Mouse (Mus musculus) ovary, adult 10 weeks (tissue): Measurements from ENCODE around the gene Trpm5. TPM values are rescaled to one million over a fixed set of nuclear protein-coding genes. Genes with fewer than 3 reads are reported as not detected.

Experiments used
- polyA plus RNA-seq: library from polyadenylated mRNA; stranded (reverse); fragments of 350-450 nt; fragmentation: Illumina TruSeq; extraction: RNeasy Lipid Tissue Mini Kit (QIAGEN cat#74804); gene quantifications from one replicate; pipeline ENCODE4 v1.2.3, GENCODE M21; 2014

Gene Trpm5
- 0.31 TPM for polyA plus RNA-seq

DNA sequence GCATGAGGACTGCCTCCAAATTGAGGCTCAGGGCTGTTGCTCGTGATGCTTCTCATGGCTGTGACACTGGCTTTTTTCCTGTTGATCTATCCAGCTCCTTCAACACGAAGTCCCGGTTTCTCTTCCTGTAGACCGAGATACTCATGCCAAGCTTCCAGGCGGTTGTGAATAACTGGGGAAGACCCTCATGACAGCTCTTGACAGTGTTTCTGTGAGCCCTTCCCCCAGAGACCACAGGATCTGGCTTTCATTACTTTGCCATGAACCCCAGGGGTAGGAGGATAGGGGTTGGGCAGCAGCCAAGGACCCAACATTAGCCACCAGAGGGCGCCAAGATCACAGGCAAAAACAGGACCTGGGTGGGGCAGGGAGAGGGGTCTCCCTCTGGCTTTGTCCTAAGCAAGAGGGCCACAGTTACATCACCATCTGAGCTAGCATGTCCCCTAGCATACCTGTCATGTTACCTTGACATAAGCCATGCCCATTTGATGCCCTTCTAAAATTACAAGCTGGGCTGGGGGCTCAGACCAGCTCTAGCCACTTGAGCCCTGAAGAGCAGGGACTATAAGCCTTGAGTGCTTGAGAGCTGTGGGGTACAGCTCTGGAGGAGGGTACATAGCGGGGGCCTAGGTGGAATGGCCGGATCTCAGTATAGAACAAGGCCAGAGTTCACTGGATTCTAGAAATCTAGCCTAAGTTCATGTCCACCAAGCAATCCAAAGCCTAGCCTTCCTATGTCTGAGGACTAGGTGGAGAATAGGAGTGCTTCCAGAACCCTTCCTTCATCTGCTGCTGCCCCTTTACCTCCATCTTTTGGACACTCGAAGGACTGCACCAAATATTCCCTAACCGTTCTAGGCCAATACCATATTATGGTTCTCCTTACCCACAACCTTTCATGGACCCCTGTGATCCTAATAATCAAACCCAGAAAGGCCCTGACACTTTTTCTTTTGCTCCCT, at the start of gene Trpm5:
Gene Trpm5 (minus strand): TSS at position 51 of the 962 bp plus-strand sequence.

DNA sequence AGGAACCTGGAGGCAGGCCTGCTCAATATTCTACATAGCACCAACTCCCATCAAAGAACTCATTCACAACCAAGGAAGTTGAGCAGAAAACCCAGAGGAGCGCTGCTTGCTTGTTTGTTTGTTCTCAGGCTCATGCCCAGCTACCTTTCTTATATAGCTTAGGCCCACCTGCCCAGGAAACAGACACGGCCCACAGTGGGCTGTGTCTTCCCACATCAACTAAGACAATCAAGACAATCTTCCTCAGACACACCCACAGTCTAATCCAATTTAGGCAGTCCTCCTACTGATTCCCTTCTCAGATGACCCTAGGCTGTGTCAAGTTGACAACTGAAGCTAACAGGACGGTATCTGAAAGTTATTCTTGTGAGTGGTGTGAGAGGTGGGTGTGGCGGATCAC, 11.6 kb upstream of the Trpm5 start, which contains the start of gene Kcnq1:
Gene Kcnq1 (plus strand): TSS at position 301 of the 400 bp plus-strand sequence.

DNA sequence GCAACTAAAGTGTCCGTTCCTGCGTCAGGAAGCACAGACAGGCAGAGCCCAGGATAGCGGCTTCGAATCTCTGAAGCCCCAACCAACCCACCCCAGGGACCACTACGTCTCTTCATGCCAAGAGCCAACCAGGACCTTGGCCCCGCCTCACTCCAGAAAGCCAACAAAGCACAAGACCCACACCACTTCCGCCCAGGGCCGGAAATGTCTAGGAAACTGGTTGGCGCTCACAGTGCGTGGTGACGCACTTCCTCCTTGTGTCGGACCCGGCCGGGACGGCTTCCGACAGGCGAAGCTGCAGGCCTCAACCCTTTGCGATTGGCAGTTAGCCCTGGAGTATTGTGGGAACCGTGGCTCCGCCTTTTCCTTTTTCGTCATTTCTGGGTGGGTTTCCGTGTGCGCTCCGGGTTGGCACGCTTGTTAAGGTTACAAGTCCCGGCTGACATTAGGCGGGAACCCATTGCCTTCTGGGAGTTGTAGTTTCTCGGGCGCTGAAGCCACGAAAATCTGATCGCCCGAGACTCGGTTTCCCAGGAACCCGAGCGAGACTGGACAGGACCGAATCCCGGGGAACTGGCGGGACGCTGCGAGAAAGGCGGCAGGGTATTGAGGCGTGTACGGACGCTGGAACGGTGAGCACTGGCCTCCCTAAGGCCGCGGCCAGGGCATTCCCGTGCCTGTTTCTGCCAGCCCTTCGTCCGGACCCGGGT, 25.4 kb downstream of the Trpm5 start, which contains the start of gene Tssc4:
Gene Tssc4 (plus strand): TSS at position 368 of the 710 bp plus-strand sequence.

DNA sequence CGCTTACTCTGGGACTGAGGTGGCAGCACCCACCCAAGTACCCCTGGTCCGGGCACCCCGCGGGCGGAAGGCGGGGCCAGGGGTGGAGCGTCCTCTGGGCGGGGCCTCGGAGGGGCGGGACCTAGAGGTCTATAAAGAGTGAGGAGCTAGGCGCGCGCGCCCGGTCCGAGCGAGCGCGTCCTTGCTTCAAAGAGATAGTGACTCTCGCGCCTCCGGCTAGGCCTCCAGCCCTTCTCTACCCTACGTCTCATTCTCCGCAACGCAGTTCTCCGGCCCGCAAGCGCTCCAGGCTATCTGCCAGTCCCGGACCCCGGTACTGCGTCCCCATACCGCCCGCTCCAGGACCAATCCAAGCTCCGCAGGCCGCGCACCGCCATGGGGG, 41.8 kb downstream of the Trpm5 start, which contains the start of gene Cd81:
Gene Cd81 (plus strand): TSS at position 114 of the 382 bp plus-strand sequence.

Other genes starting within 250 kb of the Trpm5 start
- 1.7 TPM for gene Th, start 163.5 kb downstream of the Trpm5 start, polyA plus RNA-seq
- gene Ascl2, start 125.4 kb downstream of the Trpm5 start, polyA plus RNA-seq, result not detected
- gene Tspan32, start 89.6 kb downstream of the Trpm5 start, polyA plus RNA-seq, result 0.80 TPM
- gene Cd81, start 41.9 kb downstream of the Trpm5 start, polyA plus RNA-seq, result 177 TPM
- gene Tssc4, start 25.4 kb downstream of the Trpm5 start, polyA plus RNA-seq, result 0.46 TPM
- gene Kcnq1, start 11.7 kb upstream of the Trpm5 start, polyA plus RNA-seq, result 1.3 TPM